Mouse (Mus musculus): Measurements from ENCODE around the gene Terb2.
A peak's percentile ranks its signal among the peaks of the same experiment; 100 is the strongest.

DNA sequence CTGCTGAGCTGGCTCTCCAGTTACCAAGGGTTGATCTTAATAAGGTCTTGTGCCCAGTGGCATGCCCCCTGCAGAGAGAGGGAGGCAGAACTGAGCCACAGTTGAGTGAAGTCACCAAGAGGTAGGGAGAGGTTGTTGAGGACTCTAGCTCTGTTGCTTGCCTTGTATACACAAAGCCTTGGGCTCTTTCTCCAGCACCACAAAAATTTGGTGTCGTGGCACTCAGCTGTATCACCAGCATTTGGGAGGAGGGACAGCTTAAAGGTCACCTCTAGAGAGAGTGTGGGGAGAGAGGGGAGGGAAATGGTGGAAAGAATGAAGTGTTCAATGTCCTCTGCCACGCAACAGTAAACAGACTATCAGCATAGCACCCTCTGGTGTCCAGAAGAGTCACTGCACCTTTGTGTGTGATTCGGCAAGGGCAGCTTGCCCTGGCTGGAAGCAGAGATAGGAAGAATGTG, 57.6 kb downstream of the Terb2 start:
- TF ChIP-seq POLR2A (IDR thresholded peaks at IDR 0.05; ENCODE audit: borderline replicate concordance, extremely low read depth, low read depth, low read length) = no peak
- TF ChIP-seq CTCF (IDR thresholded peaks at IDR 0.05; ENCODE audit: insufficient read depth, low read length) = peak; percentile 95
